Mouse (Mus musculus) limb, embryonic 12.5 days (tissue): ENCODE data around the gene Krt13. TPM values are rescaled to one million over a fixed set of nuclear protein-coding genes. Genes with fewer than 3 reads are reported as not detected.

Source experiments
- ATAC-seq: fragments of 200-750 bp; cut with Nextera tagmentation; 2 replicates; pipeline ENCODE4 v1.8.0; 2017; ENCODE audit warnings: low read depth, moderate TSS enrichment; ENCODE audit not compliant: insufficient number of reproducible peaks, insufficient read depth, low FRiP score, low TSS enrichment
- H3K27ac ChIP-seq: fragments of 300-500 bp; sonication (generic); 2 replicates; pipeline ENCODE4 v1.5.1; 2016; ENCODE audit warnings: mild to moderate bottlenecking, moderate library complexity
- H3K27me3 ChIP-seq: fragments of 300-500 bp; sonication (generic); 2 replicates; pipeline ENCODE4 v1.6.1; 2016; ENCODE audit warnings: mild to moderate bottlenecking, moderate library complexity
- H3K36me3 ChIP-seq: fragments of 300-500 bp; sonication (generic); 2 replicates; pipeline ENCODE4 v1.6.1; 2016; ENCODE audit warnings: mild to moderate bottlenecking, moderate library complexity
- H3K4me1 ChIP-seq: fragments of 300-500 bp; sonication (generic); replicated peaks from 2 replicates; pipeline ENCODE4 v1.6.1; 2016
- H3K4me2 ChIP-seq: fragments of 300-500 bp; sonication (generic); 2 replicates; pipeline ENCODE4 v1.6.1; 2016; ENCODE audit warnings: mild to moderate bottlenecking, moderate library complexity
- H3K4me3 ChIP-seq: fragments of 300-500 bp; sonication (generic); replicated peaks from 2 replicates; pipeline ENCODE4 v1.5.1; 2016; ENCODE audit warnings: mild to moderate bottlenecking
- H3K9ac ChIP-seq: fragments of 300-500 bp; sonication (generic); replicated peaks from 2 replicates; pipeline ENCODE4 v1.6.1; 2016; ENCODE audit warnings: mild to moderate bottlenecking, moderate library complexity
- H3K9me3 ChIP-seq: fragments of 300-500 bp; sonication (generic); 2 replicates; pipeline ENCODE4 v1.6.1; 2016; ENCODE audit warnings: mild to moderate bottlenecking, moderate library complexity
- WGBS: fragments of 180-500 bp; shearing (Covaris S2); methylation state at CpG from one replicate; pipeline ENCODE4 v1.1.7; 2016; 5-methylcytosine and 5-hydroxymethylcytosine counted together
- polyA plus RNA-seq: library from polyadenylated mRNA; unstranded; fragments of >200 nt; fragmentation: Nextera tagmentation; extraction: Ambion mirVana; gene quantifications from 2 replicates; pipeline ENCODE4 v1.2.1, GENCODE M21; 2016

The Krt13 gene
- polyA plus RNA-seq: not detected in 2 replicates

DNA sequence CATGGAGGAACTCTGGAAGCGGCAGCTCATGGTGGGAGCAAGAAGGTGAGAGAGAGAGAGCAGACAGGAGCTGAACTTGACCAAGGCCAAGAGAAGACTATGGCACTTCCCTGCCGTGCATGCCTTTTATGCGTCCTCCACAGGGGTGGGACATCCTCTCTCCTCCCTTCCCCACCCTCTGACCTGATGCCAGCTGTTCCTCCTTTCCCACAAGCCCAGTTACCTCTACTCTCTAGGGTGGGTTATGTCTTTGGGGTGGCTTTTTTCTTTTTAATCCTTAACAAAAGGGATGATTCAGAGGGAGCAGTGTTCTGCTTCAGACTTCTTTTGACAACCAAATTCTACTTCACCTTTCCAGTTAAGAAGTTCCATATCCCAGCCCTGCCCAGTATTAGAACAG lies at the start of gene Krt13:
Krt13 (minus strand) TSS at position 101 of the 400 bp plus-strand sequence.
- Histone ChIP-seq H3K27ac (no peak within 1 kb of the TSS), H3K4me2 (no peak within 1 kb of the TSS), H3K4me1 (no peaks in the 10 kb centered on the region), H3K36me3 (no peaks in the 10 kb centered on the region), H3K9me3 (no peaks in the 10 kb centered on the region), H3K27me3 (no peaks in the 10 kb centered on the region), H3K4me3 (no peak within 1 kb of the TSS), H3K9ac (no peak within 1 kb of the TSS)
- 85% methylated on average over 3 of the region's 3 CpGs for WGBS
- no peak for ATAC-seq

DNA sequence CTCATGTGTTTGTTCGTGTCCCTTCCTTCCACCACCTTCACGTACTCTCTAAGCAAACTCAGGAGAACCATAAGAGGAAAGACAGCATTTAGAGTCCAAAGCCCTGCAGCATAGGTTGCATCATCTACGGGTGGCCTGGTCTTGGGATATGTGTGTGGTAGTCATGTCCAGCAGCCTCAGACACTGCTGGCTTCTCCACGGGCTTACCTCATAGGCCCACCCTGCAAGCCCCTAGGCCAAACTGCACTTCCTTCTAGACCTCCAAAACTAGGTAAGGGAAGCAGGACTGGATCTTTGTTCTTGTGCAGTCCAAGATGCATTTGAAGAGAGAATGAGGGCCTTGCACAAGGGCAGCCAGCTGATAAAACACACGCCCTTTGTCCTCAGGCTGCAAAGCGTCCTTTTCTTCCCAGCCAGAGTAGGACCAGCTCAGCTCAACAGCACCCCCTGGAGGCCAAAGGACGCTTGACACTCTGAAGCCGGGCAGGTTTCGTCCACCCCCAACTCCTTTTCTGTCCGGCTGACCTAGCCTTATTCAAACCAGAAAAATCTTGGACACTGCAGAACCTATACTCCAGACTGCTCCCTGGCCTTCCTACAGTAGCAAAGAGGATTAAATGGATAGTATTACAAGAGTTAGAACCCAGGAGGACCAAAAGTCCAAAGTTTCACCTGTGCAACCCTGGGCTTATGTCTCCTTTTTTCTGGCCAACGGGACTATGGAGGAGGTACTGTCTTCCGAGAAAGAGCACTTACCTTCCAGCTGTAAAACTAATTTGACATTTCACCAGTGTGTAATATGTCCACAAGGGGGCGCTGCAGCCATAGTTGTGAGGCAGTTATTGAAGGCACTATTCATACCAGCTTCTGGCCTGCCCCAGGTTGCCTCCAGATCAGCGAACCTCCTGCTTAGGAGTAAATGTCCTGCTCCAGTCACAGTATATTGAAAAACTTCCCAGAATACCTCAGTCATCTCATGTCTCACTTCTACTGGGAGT lies 47.7 kb upstream of the Krt13 start:
- WGBS: 32% methylated on average over 14 of the region's 14 CpGs

DNA sequence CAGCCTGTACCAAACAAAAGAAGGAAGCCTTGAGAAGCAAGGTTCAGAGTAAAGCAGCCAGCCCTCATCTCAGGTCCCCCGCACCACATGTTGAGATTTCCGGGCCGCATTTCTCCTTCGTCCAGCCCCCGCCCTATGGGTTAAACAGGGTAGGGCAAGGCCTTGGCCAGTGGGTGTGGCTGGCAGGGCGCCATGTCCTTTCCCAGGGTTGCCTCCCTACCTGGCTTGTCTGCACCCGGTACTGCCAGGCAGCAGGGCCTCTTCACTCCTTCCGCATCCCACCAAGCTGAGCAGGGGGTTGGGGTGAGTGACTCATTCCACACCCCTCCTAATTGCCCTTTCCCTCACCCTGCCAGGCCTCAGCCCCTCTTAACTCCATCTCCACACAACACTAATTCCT lies 46.7 kb upstream of the Krt13 start:
- 73% methylated on average over 8 of the region's 8 CpGs for WGBS
- H3K4me2 ChIP-seq: no peak overlapping the region
- H3K4me1 ChIP-seq: peaks cover 7% of the 10 kb centered on the region; the same call in 1 of the 2 replicates
- no peaks in the 10 kb centered on the region for H3K27me3 ChIP-seq
- no peaks in the 10 kb centered on the region for H3K36me3 ChIP-seq
- H3K9me3 ChIP-seq: no peaks in the 10 kb centered on the region
- ATAC-seq: no peak
- H3K27ac ChIP-seq: no peak overlapping the region
- no peak overlapping the region for H3K4me3 ChIP-seq
- no peak overlapping the region for H3K9ac ChIP-seq

More for the DNA sequence above, 47.7 kb upstream of the Krt13 start:
- ATAC-seq: no peak
- no peak overlapping the region for H3K4me2 ChIP-seq
- no peaks in the 10 kb centered on the region for H3K9me3 ChIP-seq
- peaks cover 7% of the 10 kb centered on the region; the same call in 1 of the 2 replicates for H3K4me1 ChIP-seq
- no peaks in the 10 kb centered on the region for H3K36me3 ChIP-seq
- H3K4me3 ChIP-seq: no peak overlapping the region
- H3K27ac ChIP-seq: no peak overlapping the region
- H3K27me3 ChIP-seq: no peaks in the 10 kb centered on the region
- no peak overlapping the region for H3K9ac ChIP-seq

DNA sequence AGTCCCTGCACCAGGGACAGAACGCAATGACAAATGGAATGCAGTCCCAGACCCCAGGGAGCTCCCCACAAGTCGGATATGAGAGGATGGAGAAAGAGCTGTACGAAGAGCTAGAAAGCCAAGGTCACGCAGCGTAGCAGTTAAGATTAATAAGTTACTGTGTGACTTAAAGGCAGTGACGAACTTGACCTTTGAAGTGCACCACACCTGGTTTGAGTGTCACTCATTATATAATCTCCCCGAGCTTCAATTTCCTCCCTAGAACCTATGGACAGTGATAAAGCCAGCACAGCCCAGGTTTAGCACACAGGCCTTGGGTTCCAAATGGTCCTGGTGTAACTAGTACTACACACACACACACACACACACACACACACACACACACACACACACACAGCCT lies 43.0 kb upstream of the Krt13 start:
- H3K9me3 ChIP-seq: no peaks in the 10 kb centered on the region
- no peaks in the 10 kb centered on the region for H3K27me3 ChIP-seq
- no peak overlapping the region for H3K4me2 ChIP-seq
- ATAC-seq: no peak
- 43% methylated on average over 7 of the region's 7 CpGs for WGBS
- no peaks in the 10 kb centered on the region for H3K36me3 ChIP-seq
- H3K9ac ChIP-seq: no peak overlapping the region
- H3K27ac ChIP-seq: 0 out of 2 replicates have a peak overlapping the region, but pooled peaks have one; percentile 20
- H3K4me1 ChIP-seq: peaks cover 7% of the 10 kb centered on the region; the same call in 1 of the 2 replicates
- no peak overlapping the region for H3K4me3 ChIP-seq

DNA sequence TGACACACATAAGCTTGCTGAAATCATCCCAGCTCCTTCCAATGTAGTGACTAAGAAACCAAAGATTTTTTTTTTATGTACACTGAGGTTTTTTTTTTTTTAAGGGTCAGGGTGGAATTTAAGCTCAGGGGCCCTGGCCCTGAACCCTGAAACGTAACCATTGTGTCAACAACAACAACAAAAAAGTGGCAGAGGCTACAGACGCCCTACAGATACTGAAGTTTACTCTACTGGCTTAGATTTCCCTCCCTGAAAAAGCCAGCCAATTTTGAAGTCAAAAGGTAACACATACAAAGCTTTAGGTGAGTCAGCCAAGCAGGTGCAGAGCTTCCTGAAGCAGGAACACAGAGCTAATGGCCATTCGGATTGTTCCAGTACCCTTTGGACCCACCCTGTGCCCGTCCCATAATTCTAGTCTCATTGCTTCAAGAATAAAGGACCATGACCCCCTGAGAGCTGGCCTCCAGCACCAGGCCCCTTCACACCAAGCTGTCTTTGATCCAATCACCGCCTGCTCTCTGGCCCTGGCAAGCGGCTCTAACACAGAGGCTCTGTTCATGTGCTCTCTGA lies 36.6 kb upstream of the Krt13 start:
- no peaks in the 10 kb centered on the region for H3K36me3 ChIP-seq
- 0 out of 2 replicates have a peak, but pooled peaks cover 5% of the 10 kb centered on the region for H3K4me1 ChIP-seq
- H3K4me2 ChIP-seq: no peak overlapping the region
- H3K9me3 ChIP-seq: no peaks in the 10 kb centered on the region
- 51% methylated on average over 6 of the region's 6 CpGs for WGBS
- ATAC-seq: no peak
- H3K9ac ChIP-seq: no peak overlapping the region
- no peak overlapping the region for H3K4me3 ChIP-seq
- no peak overlapping the region for H3K27ac ChIP-seq
- no peaks in the 10 kb centered on the region for H3K27me3 ChIP-seq

DNA sequence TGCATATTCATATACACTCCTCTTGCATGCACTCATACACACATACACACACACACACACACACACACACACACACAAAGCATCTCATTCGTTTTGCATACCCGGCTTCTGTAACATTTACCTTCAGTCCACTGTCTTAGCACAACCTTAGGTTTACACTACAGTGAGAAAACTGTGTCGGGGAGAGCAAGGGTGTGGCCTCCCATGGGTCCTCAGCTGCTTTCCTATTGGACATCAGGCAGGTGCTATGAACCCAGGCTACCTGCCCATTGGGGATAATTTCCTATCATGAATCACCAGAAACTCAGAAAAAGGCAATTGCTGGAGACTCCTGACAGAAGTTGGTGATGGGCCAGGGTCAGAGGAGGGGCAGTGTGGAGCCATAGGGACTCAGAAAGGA lies 36.0 kb upstream of the Krt13 start:
- Histone ChIP-seq H3K4me1 (0 out of 2 replicates have a peak, but pooled peaks cover 5% of the 10 kb centered on the region), H3K4me2 (no peak overlapping the region), H3K27ac (no peak overlapping the region), H3K9me3 (no peaks in the 10 kb centered on the region), H3K9ac (no peak overlapping the region), H3K4me3 (no peak overlapping the region), H3K36me3 (no peaks in the 10 kb centered on the region), H3K27me3 (no peaks in the 10 kb centered on the region)
- no peak for ATAC-seq
- 72% methylated on average over 3 of the region's 3 CpGs for WGBS

DNA sequence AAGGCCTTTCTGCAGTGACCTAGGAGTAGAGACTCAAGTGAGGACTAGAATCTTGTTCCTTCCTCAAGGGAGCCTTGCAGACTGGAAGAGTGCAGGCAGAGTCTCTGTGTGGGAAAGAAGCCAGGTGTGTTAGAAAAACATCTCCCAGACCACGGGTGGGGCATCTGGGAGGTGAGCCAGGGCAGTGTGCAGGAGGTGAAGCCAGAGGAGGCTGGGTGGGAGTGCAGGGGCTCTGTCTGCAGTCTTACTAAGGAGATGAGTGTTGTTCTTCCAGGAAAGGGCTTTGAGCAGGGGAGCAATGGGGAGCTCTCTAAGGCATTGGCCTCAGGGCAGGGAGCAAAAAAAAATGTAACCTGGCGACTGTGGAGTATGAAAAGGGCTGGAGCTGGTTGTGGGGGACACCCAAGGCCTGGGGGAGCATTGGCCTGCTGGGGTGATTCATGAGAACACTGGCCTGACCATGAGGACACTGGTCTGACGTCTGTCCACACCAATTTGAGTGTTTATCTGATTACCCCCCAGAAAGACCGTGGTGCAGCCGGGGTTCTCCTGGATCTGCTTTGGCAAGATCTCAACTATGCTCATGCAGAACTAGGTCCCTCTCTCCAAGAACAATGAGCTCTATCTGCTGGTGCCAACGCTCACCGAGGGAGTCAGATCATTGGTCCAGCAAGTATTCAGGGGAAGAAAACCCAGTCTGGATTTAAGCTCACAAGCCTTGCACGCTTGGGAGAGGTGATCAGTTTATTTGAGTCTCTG lies 34.3 kb upstream of the Krt13 start:
- Histone ChIP-seq H3K36me3 (no peaks in the 10 kb centered on the region), H3K4me3 (no peak overlapping the region), H3K4me2 (no peak overlapping the region), H3K4me1 (0 out of 2 replicates have a peak, but pooled peaks cover 5% of the 10 kb centered on the region), H3K27ac (no peak overlapping the region), H3K9me3 (no peaks in the 10 kb centered on the region), H3K27me3 (no peaks in the 10 kb centered on the region), H3K9ac (no peak overlapping the region)
- 64% methylated on average over 8 of the region's 8 CpGs for WGBS
- no peak for ATAC-seq

DNA sequence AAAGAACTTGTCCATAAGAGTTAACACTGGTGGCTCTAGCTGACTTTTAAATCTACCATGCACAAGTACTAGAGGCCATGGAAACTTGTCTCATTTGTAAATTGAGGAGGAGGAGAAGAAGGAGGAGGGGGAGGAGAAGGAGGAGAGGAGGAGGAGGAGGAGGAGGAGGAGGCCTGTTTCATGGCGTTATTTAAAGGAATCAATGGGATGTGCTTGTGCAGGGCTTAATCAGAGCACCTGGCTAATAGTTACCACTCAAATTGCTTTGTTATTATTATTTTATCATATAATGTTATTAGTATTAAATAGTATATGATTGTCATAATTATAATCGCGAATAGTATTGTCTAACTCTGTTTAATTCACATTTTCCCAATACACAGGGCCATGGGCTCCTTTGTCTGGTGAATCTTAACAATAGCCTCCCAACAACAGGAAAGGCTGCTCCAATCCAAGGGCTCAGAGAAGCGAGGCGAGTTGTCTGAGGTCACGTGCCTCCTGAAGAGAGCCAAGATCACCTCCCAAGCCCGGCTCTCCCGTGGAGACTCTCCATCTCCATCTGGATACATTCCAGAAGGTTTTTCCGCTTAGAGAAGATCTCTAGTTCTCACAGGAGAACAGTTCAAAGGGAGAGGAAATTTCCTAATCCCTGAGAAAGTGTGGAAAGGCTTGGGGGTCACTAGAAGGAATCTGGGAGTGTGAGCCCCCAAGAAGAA lies 27.4 kb upstream of the Krt13 start, which contains the start of gene Krt19:
Krt19 (minus strand) TSS at position 51 of the 716 bp plus-strand sequence.
- WGBS: 65% methylated on average over 9 of the region's 9 CpGs
- H3K36me3 ChIP-seq: no peaks in the 10 kb centered on the region
- no peak within 1 kb of the TSS for H3K4me2 ChIP-seq
- ATAC-seq: no peak
- H3K27me3 ChIP-seq: peaks cover 36% of the 10 kb centered on the region
- no peak within 1 kb of the TSS for H3K9ac ChIP-seq
- no peaks in the 10 kb centered on the region for H3K9me3 ChIP-seq
- H3K4me1 ChIP-seq: peaks cover 19% of the 10 kb centered on the region
- H3K27ac ChIP-seq: no peak within 1 kb of the TSS
- no peak within 1 kb of the TSS for H3K4me3 ChIP-seq

DNA sequence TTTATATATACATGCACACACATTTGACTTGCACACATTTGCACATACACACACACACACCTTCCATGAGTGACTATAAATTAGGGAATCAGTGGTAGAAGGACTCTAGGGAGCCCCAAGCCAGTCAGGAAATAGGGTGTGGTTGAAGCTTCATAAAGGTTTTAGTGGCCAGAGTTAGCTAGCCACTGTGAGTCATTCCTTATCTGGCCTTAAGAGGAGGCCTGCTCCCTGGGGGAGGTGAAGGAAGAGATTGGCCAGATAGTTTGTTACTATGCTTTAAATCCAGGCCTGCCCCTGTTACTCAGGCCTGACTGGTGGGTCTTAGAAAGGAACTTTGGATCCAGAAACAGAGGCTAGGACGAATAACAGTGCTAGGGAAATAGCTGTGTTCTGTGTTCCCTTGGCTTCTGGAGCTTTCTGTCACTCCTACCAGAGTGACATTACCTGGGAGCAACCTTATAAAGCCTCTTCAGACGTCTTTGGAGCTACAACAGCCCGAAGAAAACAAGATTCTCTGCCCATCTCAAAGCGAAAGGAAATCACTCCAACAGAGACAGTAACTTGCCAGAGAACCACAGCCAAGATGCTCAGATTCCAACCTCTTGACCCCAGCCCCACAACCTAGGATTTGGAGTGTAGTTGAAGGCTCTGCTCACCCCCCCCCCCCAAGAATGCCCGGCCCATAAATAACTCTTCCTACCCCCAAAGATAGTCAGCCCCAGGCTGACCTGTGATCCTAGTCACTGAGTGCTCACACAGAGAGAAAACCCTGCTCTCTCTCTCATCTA lies 26.4 kb upstream of the Krt13 start:
- H3K4me2 ChIP-seq: no peak overlapping the region
- no peaks in the 10 kb centered on the region for H3K9me3 ChIP-seq
- peaks cover 38% of the 10 kb centered on the region for H3K27me3 ChIP-seq
- no peak overlapping the region for H3K4me3 ChIP-seq
- no peak overlapping the region for H3K9ac ChIP-seq
- no peaks in the 10 kb centered on the region for H3K36me3 ChIP-seq
- H3K4me1 ChIP-seq: peaks cover 19% of the 10 kb centered on the region
- WGBS: 39% methylated on average over 5 of the region's 5 CpGs
- no peak for ATAC-seq
- no peak overlapping the region for H3K27ac ChIP-seq
